Mouse (Mus musculus) urinary bladder, postnatal 10 days (tissue): ENCODE measurements around the gene Fabp3.

ENCODE experiments used
- DNase-seq: peaks from one replicate; pipeline ENCODE4 v3.0.0; 2022; ENCODE audit warnings: low spot score

Gene Fabp3

GRCm38 (mm10) chr4:130295047-130295745 is 13.2 kb upstream of the Fabp3 start:
- no peak for DNase-seq

GRCm38 (mm10) chr4:130296243-130296965 is 12.0 kb upstream of the Fabp3 start:
- no peak for DNase-seq

GRCm38 (mm10) chr4:130297123-130297529 is 11.3 kb upstream of the Fabp3 start:
- DNase-seq = no peak

- DNase-seq = no peak
These were observed 9.3 kb upstream of the Fabp3 start for GRCm38 (mm10) chr4:130298877-130299628.

- DNase-seq = no peak
These were observed 8.8 kb upstream of the Fabp3 start for GRCm38 (mm10) chr4:130299629-130300018.

- DNase-seq = no peak
These were observed 6.0 kb upstream of the Fabp3 start for GRCm38 (mm10) chr4:130302285-130302870.

GRCm38 (mm10) chr4:130304746-130305145 is 3.6 kb upstream of the Fabp3 start:
- DNase-seq = no peak

GRCm38 (mm10) chr4:130306796-130307630 is 1.4 kb upstream of the Fabp3 start:
- DNase-seq = no peak

- DNase-seq = no peak
These were observed 554 bp upstream of the Fabp3 start for GRCm38 (mm10) chr4:130307851-130308230.

GRCm38 (mm10) chr4:130309254-130309653 is 859 bp downstream of the Fabp3 start:
- DNase-seq = no peak

- no peak for DNase-seq
These were observed 4.1 kb downstream of the Fabp3 start for GRCm38 (mm10) chr4:130312526-130312925.

- no peak for DNase-seq
These were observed 5.2 kb downstream of the Fabp3 start for GRCm38 (mm10) chr4:130313552-130313951.

GRCm38 (mm10) chr4:130315771-130316527 is 7.6 kb downstream of the Fabp3 start:
- no peak for DNase-seq

- DNase-seq = no peak
These were observed 8.3 kb downstream of the Fabp3 start for GRCm38 (mm10) chr4:130316691-130317090.

GRCm38 (mm10) chr4:130318122-130318521 is 9.7 kb downstream of the Fabp3 start:
- DNase-seq = no peak

- DNase-seq = no peak
These were observed 11.2 kb downstream of the Fabp3 start for GRCm38 (mm10) chr4:130319564-130319963.

GRCm38 (mm10) chr4:130321640-130322039 is 13.2 kb downstream of the Fabp3 start:
- no peak for DNase-seq

GRCm38 (mm10) chr4:130322567-130322966 is 14.2 kb downstream of the Fabp3 start:
- DNase-seq = no peak

GRCm38 (mm10) chr4:130323165-130323564 is 14.8 kb downstream of the Fabp3 start:
- DNase-seq = no peak

- DNase-seq = no peak
These were observed 15.2 kb downstream of the Fabp3 start for GRCm38 (mm10) chr4:130323607-130324006.

GRCm38 (mm10) chr4:130325446-130325845 is 17.1 kb downstream of the Fabp3 start:
- no peak for DNase-seq
